Mouse (Mus musculus) thymus, adult 2 months (tissue): ENCODE data around the gene Hhip.

Experiments
- CTCF ChIP-seq: fragments of 200-500 bp; IDR thresholded peaks from 2 replicates; pipeline ENCODE4 v1.5.1; 2012; ENCODE audit warnings: mild to moderate bottlenecking, control low read depth, low read length, moderate library complexity, borderline replicate concordance; ENCODE audit not compliant: control insufficient read depth, poor library complexity, insufficient read depth; ENCODE audit errors: extremely low read depth
- POLR2A ChIP-seq: fragments of 200-500 bp; IDR thresholded peaks from 2 replicates; pipeline ENCODE4 v1.6.1; 2012; ENCODE audit warnings: mild to moderate bottlenecking, low read length, control low read depth, moderate library complexity; ENCODE audit not compliant: control insufficient read depth, poor library complexity, insufficient read depth; ENCODE audit errors: extremely low read depth

DNA sequence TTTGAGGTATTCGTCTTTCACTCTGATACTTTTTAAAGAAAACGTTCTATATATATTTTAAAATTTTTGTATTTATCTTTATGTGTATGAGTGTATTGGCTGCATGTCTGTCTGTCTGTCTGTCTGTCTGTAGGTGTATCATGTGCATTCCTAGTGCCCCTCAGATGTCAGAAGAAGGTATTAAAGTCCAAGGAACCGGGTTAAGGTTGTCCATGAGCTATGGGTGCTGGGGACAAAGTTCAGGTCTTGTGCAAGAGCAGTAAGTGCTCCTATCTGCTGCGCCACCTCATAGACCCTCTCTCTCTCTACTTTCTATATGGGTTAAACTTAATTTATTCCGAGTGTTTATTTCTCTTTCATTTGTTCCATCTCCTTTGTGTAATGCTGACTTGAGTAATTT, 55.5 kb downstream of the Hhip start:
- no peak for TF ChIP-seq CTCF
- no peak for TF ChIP-seq POLR2A
